Mouse (Mus musculus) hindbrain, postnatal 0 days (tissue): ENCODE results near the gene Ccdc62. TPM values are rescaled to one million over a fixed set of nuclear protein-coding genes. Genes with fewer than 3 reads are reported as not detected.

Experiments used
- ATAC-seq: fragments of 200-750 bp; cut with Nextera tagmentation; 2 replicates; pipeline ENCODE4 v1.8.0; 2017; ENCODE audit warnings: mild to moderate bottlenecking, moderate TSS enrichment, moderate library complexity
- DNase-seq: peaks from one replicate; pipeline ENCODE4 v3.0.0-alpha.2; 2015; ENCODE audit warnings: low spot score
- H3K27ac ChIP-seq: fragments of 300-500 bp; sonication (generic); 2 replicates; pipeline ENCODE4 v1.5.1; 2014; ENCODE audit warnings: mild to moderate bottlenecking
- H3K27me3 ChIP-seq: fragments of 300-500 bp; sonication (generic); 2 replicates; pipeline ENCODE4 v1.6.1; 2014; ENCODE audit warnings: low read length, mixed read lengths; ENCODE audit not compliant: insufficient read depth
- H3K36me3 ChIP-seq: fragments of 300-500 bp; sonication (generic); 2 replicates; pipeline ENCODE4 v1.6.1; 2014; ENCODE audit warnings: low read length, mixed read lengths; ENCODE audit not compliant: insufficient read depth
- H3K4me1 ChIP-seq: fragments of 300-500 bp; sonication (generic); 2 replicates; pipeline ENCODE4 v1.6.1; 2014; ENCODE audit warnings: antibody characterized with exemption, low read length, mixed read lengths; ENCODE audit not compliant: insufficient read depth
- H3K4me2 ChIP-seq: fragments of 300-500 bp; sonication (generic); 2 replicates; pipeline ENCODE4 v1.6.1; 2014; ENCODE audit warnings: low read depth, mild to moderate bottlenecking, low read length, moderate library complexity, mixed read lengths
- H3K4me3 ChIP-seq: fragments of 300-500 bp; sonication (generic); 2 replicates; pipeline ENCODE4 v1.5.1; 2014; ENCODE audit warnings: low read length
- H3K9ac ChIP-seq: fragments of 300-500 bp; sonication (generic); replicated peaks from 2 replicates; pipeline ENCODE4 v1.6.1; 2014; ENCODE audit warnings: mild to moderate bottlenecking, low read length, moderate library complexity, mixed read lengths
- H3K9me3 ChIP-seq: fragments of 300-500 bp; sonication (generic); 2 replicates; pipeline ENCODE4 v1.6.1; 2016; ENCODE audit warnings: low read length, mixed read lengths
- CTCF ChIP-seq: IDR thresholded peaks from 2 replicates; pipeline ENCODE4 v1.5.1; 2016; ENCODE audit warnings: antibody characterized with exemption, control low read depth, low read depth
- WGBS: fragments of 180-500 bp; shearing (Covaris S2); extraction: QIAGEN DNeasy Blood & Tissue Kit; methylation state at CpG from one replicate; pipeline ENCODE4 v1.1.7; 2014; 5-methylcytosine and 5-hydroxymethylcytosine counted together
- polyA plus RNA-seq: library from polyadenylated mRNA; unstranded; fragments of >200 nt; fragmentation: Nextera tagmentation; extraction: Ambion mirVana; gene quantifications from 2 replicates; pipeline ENCODE4 v1.2.1, GENCODE M21; 2015
- total RNA-seq: library from RNA; depleted of rRNA; stranded (reverse); fragments of >200 nt; gene quantifications from 2 replicates; pipeline ENCODE4 v1.2.3, GENCODE M21; 2014

Ccdc62 gene
- total and polyA plus RNA-seq, 2 experiments from 2014 or later: 1.1 to 5.5 TPM

DNA sequence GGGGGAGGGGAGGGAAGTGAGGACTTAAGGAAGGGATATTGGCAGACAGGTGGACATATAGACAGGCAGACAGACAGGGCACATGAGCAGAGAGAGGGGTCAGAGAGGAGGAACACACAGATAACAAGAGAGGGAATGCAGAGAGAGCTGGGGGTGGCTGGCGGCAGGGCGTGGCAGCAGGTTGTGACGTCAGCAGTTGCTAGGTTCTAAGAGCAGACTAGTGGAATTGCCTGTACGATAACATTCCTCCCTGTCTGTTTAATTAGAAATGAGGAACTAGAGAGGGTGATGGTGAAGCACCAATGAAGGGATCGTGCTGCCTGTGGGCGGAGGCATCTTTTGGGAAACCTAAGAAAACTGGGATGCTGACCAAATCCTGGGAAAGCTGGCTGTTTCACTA lies 38.8 kb upstream of the Ccdc62 start:
- TF ChIP-seq CTCF: no peak
- Histone ChIP-seq H3K27me3 (no peaks in the 10 kb centered on the region), H3K9me3 (no peaks in the 10 kb centered on the region), H3K27ac (no peak overlapping the region), H3K4me1 (no peaks in the 10 kb centered on the region), H3K4me2 (no peak overlapping the region), H3K4me3 (no peak overlapping the region), H3K36me3 (no peaks in the 10 kb centered on the region), H3K9ac (no peak overlapping the region)
- ATAC-seq (no peak), DNase-seq (peak; percentile 35)
- WGBS: 40% methylated on average over 6 of the region's 6 CpGs

GRCm38 (mm10) chr5:123893520-123893919 lies 37.0 kb upstream of the Ccdc62 start:
- Histone ChIP-seq H3K4me1 (no peaks in the 10 kb centered on the region), H3K4me2 (no peak overlapping the region), H3K36me3 (no peaks in the 10 kb centered on the region), H3K9me3 (no peaks in the 10 kb centered on the region), H3K27ac (no peak overlapping the region), H3K27me3 (no peaks in the 10 kb centered on the region), H3K9ac (no peak overlapping the region), H3K4me3 (no peak overlapping the region)
- ATAC-seq (no peak), DNase-seq (no peak)
- TF ChIP-seq CTCF: no peak
- WGBS: 90% methylated on average over 5 of the region's 5 CpGs

GRCm38 (mm10) chr5:123896395-123896794 lies 34.1 kb upstream of the Ccdc62 start:
- Histone ChIP-seq H3K4me3 (no peak overlapping the region), H3K4me1 (no peaks in the 10 kb centered on the region), H3K4me2 (no peak overlapping the region), H3K27me3 (no peaks in the 10 kb centered on the region), H3K9me3 (no peaks in the 10 kb centered on the region), H3K27ac (no peak overlapping the region), H3K9ac (no peak overlapping the region), H3K36me3 (no peaks in the 10 kb centered on the region)
- 88% methylated on average over 11 of the region's 11 CpGs for whole genome bisulfite sequencing
- no peak for TF ChIP-seq CTCF
- ATAC-seq (no peak), DNase-seq (no peak)

GRCm38 (mm10) chr5:123897352-123897751 lies 33.1 kb upstream of the Ccdc62 start:
- no peak for DNase-seq
- Histone ChIP-seq H3K9ac (no peak overlapping the region), H3K4me1 (no peaks in the 10 kb centered on the region), H3K4me2 (no peak overlapping the region), H3K9me3 (no peaks in the 10 kb centered on the region), H3K27me3 (no peaks in the 10 kb centered on the region), H3K4me3 (no peak overlapping the region), H3K36me3 (no peaks in the 10 kb centered on the region), H3K27ac (no peak overlapping the region)
- 86% methylated on average over 13 of the region's 13 CpGs for WGBS
- no peak for TF ChIP-seq CTCF
- ATAC-seq: no peak

GRCm38 (mm10) chr5:123904059-123904672 lies 26.3 kb upstream of the Ccdc62 start:
- DNase-seq (no peak), ATAC-seq (no peak)
- Histone ChIP-seq H3K9me3 (no peaks in the 10 kb centered on the region), H3K4me2 (no peak overlapping the region), H3K36me3 (no peaks in the 10 kb centered on the region), H3K27me3 (no peaks in the 10 kb centered on the region), H3K4me1 (peaks cover 3% of the 10 kb centered on the region; the same call in 1 of the 2 replicates), H3K9ac (no peak overlapping the region), H3K27ac (no peak overlapping the region), H3K4me3 (no peak overlapping the region)
- WGBS: 71% methylated on average over 11 of the region's 11 CpGs
- TF ChIP-seq CTCF: no peak

GRCm38 (mm10) chr5:123906146-123906975 lies 24.1 kb upstream of the Ccdc62 start:
- ATAC-seq (no peak), DNase-seq (no peak)
- Histone ChIP-seq H3K9me3 (no peaks in the 10 kb centered on the region), H3K4me2 (peak overlapping the region; percentile 48), H3K36me3 (peaks cover 13% of the 10 kb centered on the region), H3K27ac (no peak overlapping the region), H3K27me3 (no peaks in the 10 kb centered on the region), H3K4me1 (peaks cover 3% of the 10 kb centered on the region; the same call in 1 of the 2 replicates), H3K9ac (0 out of 2 replicates have a peak overlapping the region, but pooled peaks have one; percentile 85), H3K4me3 (peak overlapping the region; percentile 63)
- TF ChIP-seq CTCF: no peak
- WGBS: 67% methylated on average over 17 of the region's 17 CpGs
